Mouse (Mus musculus) liver, embryonic 13.5 days (tissue): ENCODE measurements around the gene Pcna. TPM values are rescaled to one million over a fixed set of nuclear protein-coding genes. Genes with fewer than 3 reads are reported as not detected.

ENCODE experiments used
- ATAC-seq: fragments of 200-750 bp; cut with Nextera tagmentation; 2 replicates; pipeline ENCODE4 v1.8.0; 2017; ENCODE audit warnings: low read depth, mild to moderate bottlenecking, moderate number of reproducible peaks, moderate library complexity
- DNase-seq: peaks from one replicate; pipeline ENCODE4 v3.0.0; 2022
- H3K27ac ChIP-seq: fragments of 300-500 bp; sonication (generic); 2 replicates; pipeline ENCODE4 v1.5.1; 2015; ENCODE audit warnings: moderate library complexity, mild to moderate bottlenecking, inconsistent platforms
- H3K27me3 ChIP-seq: fragments of 300-500 bp; sonication (generic); 2 replicates; pipeline ENCODE4 v1.6.1; 2015; ENCODE audit warnings: mild to moderate bottlenecking, inconsistent platforms
- H3K36me3 ChIP-seq: fragments of 300-500 bp; sonication (generic); 2 replicates; pipeline ENCODE4 v1.6.1; 2015; ENCODE audit warnings: mild to moderate bottlenecking, inconsistent platforms
- H3K4me1 ChIP-seq: fragments of 300-500 bp; sonication (generic); replicated peaks from 2 replicates; pipeline ENCODE4 v1.6.1; 2015; ENCODE audit warnings: inconsistent platforms
- H3K4me2 ChIP-seq: fragments of 300-500 bp; sonication (generic); 2 replicates; pipeline ENCODE4 v1.6.1; 2015; ENCODE audit warnings: inconsistent platforms, mild to moderate bottlenecking, moderate library complexity
- H3K4me3 ChIP-seq: fragments of 300-500 bp; sonication (generic); replicated peaks from 2 replicates; pipeline ENCODE4 v1.5.1; 2015; ENCODE audit warnings: mild to moderate bottlenecking, inconsistent platforms
- H3K9ac ChIP-seq: fragments of 300-500 bp; sonication (generic); 2 replicates; pipeline ENCODE4 v1.6.1; 2015; ENCODE audit warnings: mild to moderate bottlenecking, inconsistent platforms
- H3K9me3 ChIP-seq: fragments of 300-500 bp; sonication (generic); replicated peaks from 2 replicates; pipeline ENCODE4 v1.6.1; 2016; ENCODE audit warnings: inconsistent platforms
- WGBS: fragments of 180-500 bp; shearing (Covaris S2); methylation state at CpG from one replicate; pipeline ENCODE4 v1.1.7; 2015; ENCODE audit not compliant: insufficient replicate concordance; 5-methylcytosine and 5-hydroxymethylcytosine counted together
- polyA plus RNA-seq: library from polyadenylated mRNA; unstranded; fragments of >200 nt; fragmentation: Nextera tagmentation; extraction: Ambion mirVana; gene quantifications from 2 replicates; pipeline ENCODE4 v1.2.1, GENCODE M21; 2015

Pcna gene
- polyA plus RNA-seq, 1 experiment from 2014 or later = 369 TPM

- no peaks in the 10 kb centered on the region; the same call in 1 of the 2 replicates for H3K36me3 ChIP-seq
- H3K4me2 ChIP-seq = no peak overlapping the region
- 69% methylated on average over 4 of the region's 4 CpGs for WGBS
- H3K4me1 ChIP-seq = peaks cover 35% of the 10 kb centered on the region
- H3K9me3 ChIP-seq = no peaks in the 10 kb centered on the region
- H3K27ac ChIP-seq = no peak overlapping the region
- ATAC-seq (no peak), DNase-seq (no peak)
- no peak overlapping the region for H3K4me3 ChIP-seq
- H3K9ac ChIP-seq = no peak overlapping the region
- no peaks in the 10 kb centered on the region for H3K27me3 ChIP-seq
These were observed 22.4 kb upstream of the Pcna start for GRCm38 (mm10) chr2:132275527-132275926.

DNA sequence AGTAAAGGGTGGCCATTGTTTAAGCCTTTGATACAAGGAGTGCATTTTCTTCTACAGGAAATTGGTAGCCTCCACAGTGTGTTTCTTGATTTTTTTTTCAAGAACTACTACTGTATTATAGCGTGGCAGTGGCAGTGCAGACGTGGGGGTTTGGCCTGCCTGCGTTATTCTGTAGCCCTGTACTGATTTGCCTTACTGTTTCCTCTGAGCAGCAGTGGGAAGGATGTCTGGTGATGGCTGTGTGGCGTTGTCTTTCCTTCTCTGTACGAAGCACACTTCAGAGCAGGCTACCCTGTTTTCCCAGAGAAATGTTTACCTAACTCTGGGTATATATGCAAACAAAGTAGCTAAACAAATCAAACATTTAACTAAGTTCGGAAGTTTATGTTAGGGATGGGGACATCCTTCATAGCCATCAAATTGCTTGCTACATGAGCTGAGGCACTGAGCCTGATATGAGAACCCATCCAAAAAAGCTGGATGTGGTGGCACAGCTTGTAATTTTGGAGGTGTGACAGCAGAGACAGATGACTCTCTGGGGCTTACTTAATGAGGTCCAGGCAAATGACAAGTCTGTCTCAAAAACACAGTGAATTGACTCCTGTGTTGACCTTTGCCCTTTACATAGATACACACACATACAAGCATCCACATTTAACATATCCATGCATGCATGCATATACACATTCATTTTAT, 19.7 kb upstream of the Pcna start:
- ATAC-seq (no peak), DNase-seq (no peak)
- H3K36me3 ChIP-seq = no peaks in the 10 kb centered on the region; the same call in 1 of the 2 replicates
- H3K27me3 ChIP-seq = no peaks in the 10 kb centered on the region
- no peak overlapping the region for H3K4me3 ChIP-seq
- WGBS = 50% methylated on average over 6 of the region's 6 CpGs
- no peak overlapping the region for H3K9ac ChIP-seq
- H3K4me1 ChIP-seq = peaks cover 37% of the 10 kb centered on the region
- no peaks in the 10 kb centered on the region for H3K9me3 ChIP-seq
- H3K4me2 ChIP-seq = no peak overlapping the region
- no peak overlapping the region for H3K27ac ChIP-seq

GRCm38 (mm10) chr2:132270331-132270951, 17.3 kb upstream of the Pcna start:
- no peaks in the 10 kb centered on the region for H3K9me3 ChIP-seq
- H3K4me2 ChIP-seq = no peak overlapping the region
- no peak overlapping the region for H3K27ac ChIP-seq
- no peaks in the 10 kb centered on the region for H3K27me3 ChIP-seq
- DNase-seq (peak; percentile 57), ATAC-seq (peak; percentile 69)
- no peak overlapping the region for H3K9ac ChIP-seq
- H3K36me3 ChIP-seq = no peaks in the 10 kb centered on the region; the same call in 1 of the 2 replicates
- H3K4me3 ChIP-seq = no peak overlapping the region
- peaks cover 38% of the 10 kb centered on the region for H3K4me1 ChIP-seq
- 50% methylated on average over 2 of the region's 2 CpGs for WGBS

DNA sequence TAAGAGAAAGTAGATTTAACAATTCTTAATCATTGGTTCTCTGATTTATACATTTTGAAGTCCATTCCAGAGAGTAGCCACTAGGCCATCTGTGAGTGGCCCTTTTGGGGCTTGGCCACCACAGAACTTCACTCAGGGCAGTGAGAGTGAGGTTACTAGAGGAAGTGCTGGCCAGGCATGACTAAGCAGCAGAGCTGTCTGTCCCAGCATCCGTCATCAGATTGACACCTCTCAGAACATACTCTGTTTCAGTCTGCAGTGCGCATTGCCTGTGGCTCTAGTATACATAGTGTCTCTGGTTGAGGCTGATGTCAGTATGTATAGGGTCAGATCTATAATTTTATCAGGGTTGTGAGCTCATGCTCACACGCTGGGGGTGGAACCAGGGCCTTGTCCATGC, 16.1 kb upstream of the Pcna start:
- peak; percentile 75 for ATAC-seq

GRCm38 (mm10) chr2:132266086-132266485, 13.0 kb upstream of the Pcna start:
- Histone ChIP-seq H3K4me1 (peaks cover 60% of the 10 kb centered on the region), H3K4me2 (no peak overlapping the region), H3K27ac (no peak overlapping the region), H3K9me3 (no peaks in the 10 kb centered on the region), H3K36me3 (no peaks in the 10 kb centered on the region), H3K4me3 (no peak overlapping the region), H3K9ac (no peak overlapping the region), H3K27me3 (no peaks in the 10 kb centered on the region)
- ATAC-seq (no peak), DNase-seq (no peak)
- WGBS = 56% methylated on average over 3 of the region's 3 CpGs

More for the DNA sequence above, 16.1 kb upstream of the Pcna start:
- no peak overlapping the region for H3K4me3 ChIP-seq
- no peaks in the 10 kb centered on the region for H3K27me3 ChIP-seq
- peak; percentile 58 for DNase-seq
- H3K9ac ChIP-seq = no peak overlapping the region
- no peaks in the 10 kb centered on the region for H3K36me3 ChIP-seq
- 51% methylated on average over 3 of the region's 3 CpGs for WGBS
- no peak overlapping the region for H3K27ac ChIP-seq
- H3K4me1 ChIP-seq = peaks cover 49% of the 10 kb centered on the region
- no peaks in the 10 kb centered on the region for H3K9me3 ChIP-seq
- no peak overlapping the region for H3K4me2 ChIP-seq

- Histone ChIP-seq H3K4me2 (peak overlapping the region; percentile 93; the same call in 1 of the 2 replicates), H3K4me3 (no peak overlapping the region), H3K27ac (peak overlapping the region; percentile 8; the same call in 1 of the 2 replicates), H3K9ac (no peak overlapping the region), H3K27me3 (no peaks in the 10 kb centered on the region), H3K4me1 (peaks cover 52% of the 10 kb centered on the region), H3K36me3 (no peaks in the 10 kb centered on the region), H3K9me3 (no peaks in the 10 kb centered on the region)
- DNase-seq (no peak), ATAC-seq (no peak)
- WGBS = 61% methylated on average over 9 of the region's 9 CpGs
These were observed 12.1 kb upstream of the Pcna start for GRCm38 (mm10) chr2:132265196-132265595.

- Histone ChIP-seq H3K4me3 (peak overlapping the region; percentile 82), H3K36me3 (no peaks in the 10 kb centered on the region), H3K4me2 (peak overlapping the region; percentile 93), H3K9ac (peak overlapping the region; percentile 94), H3K4me1 (peaks cover 42% of the 10 kb centered on the region), H3K27ac (peak overlapping the region; percentile 85), H3K27me3 (no peaks in the 10 kb centered on the region), H3K9me3 (no peaks in the 10 kb centered on the region)
- no peak for ATAC-seq
- DNase-seq = no peak
- 14% methylated on average over 6 of the region's 6 CpGs for WGBS
These were observed 11.2 kb upstream of the Pcna start for GRCm38 (mm10) chr2:132264266-132264710.

GRCm38 (mm10) chr2:132263421-132264265, 10.5 kb upstream of the Pcna start:
- peak overlapping the region; percentile 93 for H3K4me2 ChIP-seq
- peak overlapping the region; percentile 94 for H3K9ac ChIP-seq
- peak overlapping the region; percentile 85 for H3K27ac ChIP-seq
- under 1% methylated on average over 47 of the region's 47 CpGs for WGBS
- DNase-seq (peak; percentile 31), ATAC-seq (peak; percentile 69)
- no peaks in the 10 kb centered on the region for H3K9me3 ChIP-seq
- no peaks in the 10 kb centered on the region for H3K36me3 ChIP-seq
- no peaks in the 10 kb centered on the region for H3K27me3 ChIP-seq
- peak overlapping the region; percentile 82 for H3K4me3 ChIP-seq
- H3K4me1 ChIP-seq = peaks cover 37% of the 10 kb centered on the region

DNA sequence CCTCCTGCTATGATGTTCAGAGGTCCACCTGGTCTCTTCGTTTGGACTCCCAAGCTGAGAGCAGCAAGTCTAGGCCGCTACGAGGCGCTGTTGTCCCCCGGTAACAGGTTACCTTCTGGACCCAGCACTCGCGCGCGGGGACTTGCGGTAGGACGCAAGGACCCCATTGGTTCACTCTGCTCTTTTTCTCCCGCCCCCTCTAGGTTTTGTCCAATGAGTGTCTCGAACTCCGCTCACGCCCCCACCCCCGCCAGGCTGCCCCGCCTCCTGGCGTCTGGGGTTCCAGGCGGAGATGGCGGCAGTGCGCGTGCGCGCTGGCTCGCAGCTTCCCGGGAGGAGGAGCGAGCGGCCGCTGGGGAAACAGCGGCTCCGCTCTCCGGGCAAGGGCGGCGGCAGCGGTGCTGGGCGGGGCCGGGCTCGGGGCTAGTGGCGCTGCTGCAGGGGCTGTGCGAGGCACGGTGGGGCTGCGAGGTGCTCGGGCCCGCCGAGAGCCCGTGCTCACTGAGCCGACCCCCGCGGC, 9.8 kb upstream of the Pcna start, which contains the start of gene Cds2:
TSS of gene Cds2 (plus strand) at position 270 of the 520 bp plus-strand sequence.
- Histone ChIP-seq H3K36me3 (no peaks in the 10 kb centered on the region), H3K9ac (peak within 1 kb of the TSS; percentile 94), H3K9me3 (no peaks in the 10 kb centered on the region), H3K4me1 (peaks cover 37% of the 10 kb centered on the region), H3K27ac (peak within 1 kb of the TSS; percentile 85), H3K27me3 (no peaks in the 10 kb centered on the region), H3K4me3 (peak within 1 kb of the TSS; percentile 82), H3K4me2 (peak within 1 kb of the TSS; percentile 93)
- under 1% methylated on average over 47 of the region's 49 CpGs for WGBS
- peak; percentile 94 for DNase-seq
- peak; percentile 96 for ATAC-seq

- Histone ChIP-seq H3K4me2 (peak overlapping the region; percentile 93), H3K9me3 (no peaks in the 10 kb centered on the region), H3K9ac (peak overlapping the region; percentile 49; the same call in 1 of the 2 replicates), H3K4me3 (peak overlapping the region; percentile 51), H3K27ac (no peak overlapping the region), H3K27me3 (no peaks in the 10 kb centered on the region), H3K36me3 (no peaks in the 10 kb centered on the region), H3K4me1 (peaks cover 36% of the 10 kb centered on the region)
- DNase-seq = no peak
- 60% methylated on average over 6 of the region's 6 CpGs for WGBS
- ATAC-seq = no peak
These were observed 9.1 kb upstream of the Pcna start for GRCm38 (mm10) chr2:132262175-132262574.

- peaks cover 28% of the 10 kb centered on the region for H3K4me1 ChIP-seq
- H3K4me3 ChIP-seq = no peak overlapping the region
- no peak overlapping the region for H3K27ac ChIP-seq
- no peak for DNase-seq
- no peak for ATAC-seq
- no peaks in the 10 kb centered on the region for H3K27me3 ChIP-seq
- no peak overlapping the region for H3K4me2 ChIP-seq
- 86% methylated on average over 3 of the region's 3 CpGs for WGBS
- no peaks in the 10 kb centered on the region for H3K36me3 ChIP-seq
- H3K9me3 ChIP-seq = no peaks in the 10 kb centered on the region
- no peak overlapping the region for H3K9ac ChIP-seq
These were observed 7.5 kb upstream of the Pcna start for GRCm38 (mm10) chr2:132260601-132261000.
